Mouse (Mus musculus): ENCODE measurements around the gene Nudt13. TPM values are rescaled to one million over a fixed set of nuclear protein-coding genes. Genes with fewer than 3 reads are reported as not detected.

Nudt13 gene
- polyA plus RNA-seq, 1 experiment: 38.3 TPM

DNA sequence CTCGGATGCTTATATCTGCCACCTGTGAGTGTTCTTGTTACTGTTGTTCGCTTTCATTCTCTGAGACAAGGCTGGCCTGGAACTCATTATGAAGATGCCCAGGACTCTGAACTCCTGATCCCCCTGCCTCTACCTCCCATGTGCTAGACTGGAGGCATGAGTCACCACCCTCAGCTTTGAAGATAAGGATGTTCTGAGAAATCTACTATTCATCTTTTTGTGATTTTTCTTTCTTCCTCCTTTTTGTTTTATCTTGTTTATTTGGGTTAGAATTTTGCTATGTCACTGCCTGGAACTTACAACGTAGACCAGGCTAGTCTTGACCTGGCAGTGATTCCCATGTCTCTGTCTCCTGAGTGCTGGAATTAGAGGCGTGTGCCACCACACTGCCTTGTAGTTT lies 36.8 kb downstream of the Nudt13 start:
- no peak for DNase-seq (ENCODE audit: extremely low spot score in 1 of 2, low spot score in 1 of 2)

- DNase-seq (ENCODE audit: extremely low spot score in 1 of 2, low spot score in 1 of 2): no peak
Observed at GRCm38 (mm10) chr14:20339415-20339814, 44.9 kb downstream of the Nudt13 start.

DNA sequence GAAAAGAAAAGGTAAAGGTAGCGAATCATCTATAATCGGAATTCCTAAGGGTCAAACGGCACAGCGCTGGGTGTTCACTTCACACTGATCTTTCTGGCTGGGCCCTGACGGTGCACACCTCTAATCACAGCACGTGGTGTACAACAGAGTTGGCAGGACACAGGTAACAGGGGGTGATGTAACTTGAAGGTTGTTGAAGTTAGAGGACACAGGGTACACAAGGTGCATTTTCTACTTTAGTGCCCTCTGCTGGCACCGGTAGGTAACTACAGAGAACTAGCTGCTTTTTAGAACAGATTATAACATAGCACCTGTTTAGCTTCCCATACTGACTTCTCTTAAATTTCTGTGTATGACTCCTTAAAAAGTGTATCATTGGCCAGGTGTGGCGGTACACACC lies 45.7 kb downstream of the Nudt13 start:
- no peak for DNase-seq (ENCODE audit: extremely low spot score in 1 of 2, low spot score in 1 of 2)

DNA sequence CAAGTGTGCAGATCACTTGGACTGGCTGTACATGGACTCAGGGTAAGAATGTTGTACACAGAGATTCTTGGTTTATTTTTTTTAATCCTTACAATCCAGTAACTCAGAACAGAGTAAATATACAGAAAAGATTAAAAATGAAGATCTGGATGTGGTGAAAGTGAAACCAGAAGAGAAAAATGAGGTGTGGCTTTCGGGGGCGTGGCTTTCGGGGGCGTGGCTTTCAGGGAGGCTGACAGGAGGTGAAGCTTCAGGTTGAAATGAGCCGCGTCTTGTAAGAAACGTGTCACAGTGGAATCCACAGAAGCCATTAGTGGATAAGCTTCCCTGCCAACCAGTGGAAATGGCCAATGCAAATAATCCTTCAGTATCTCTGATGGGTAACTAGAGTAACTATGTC lies 46.4 kb downstream of the Nudt13 start:
- DNase-seq (ENCODE audit: extremely low spot score in 1 of 2, low spot score in 1 of 2): no peak

GRCm38 (mm10) chr14:20345885-20346284 lies 51.4 kb downstream of the Nudt13 start:
- peak in 1 of 2 experiments; percentile 33 for DNase-seq (ENCODE audit: extremely low spot score in 1 of 2, low spot score in 1 of 2)

DNA sequence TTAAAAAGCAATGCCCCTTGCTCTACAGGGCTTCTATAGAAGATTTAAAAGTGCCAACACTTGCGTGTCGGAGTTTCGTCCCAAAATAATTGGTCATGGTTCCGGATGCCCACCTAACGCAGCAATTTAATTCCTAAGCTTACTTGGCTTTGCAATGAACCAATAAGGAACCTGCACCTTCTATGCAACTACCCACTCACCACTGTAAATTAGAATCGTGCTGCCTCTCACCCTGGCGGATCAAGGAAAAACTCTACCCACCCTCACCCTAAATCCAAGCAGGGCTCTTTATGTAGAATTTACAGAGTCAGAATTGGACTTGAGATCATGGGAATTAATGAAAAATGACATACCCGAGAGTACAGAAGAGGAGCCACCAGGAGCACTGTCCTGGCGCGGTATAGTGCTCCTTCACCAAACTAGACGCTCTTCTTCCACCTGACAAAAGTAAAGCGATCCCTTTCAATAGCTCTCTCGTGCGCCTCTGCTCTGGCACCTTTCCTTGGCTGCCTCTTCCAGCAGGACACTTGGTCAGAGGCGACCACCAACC lies 53.0 kb downstream of the Nudt13 start:
- peak in 1 of 2 experiments; percentile 47 for DNase-seq (ENCODE audit: extremely low spot score in 1 of 2, low spot score in 1 of 2)

DNA sequence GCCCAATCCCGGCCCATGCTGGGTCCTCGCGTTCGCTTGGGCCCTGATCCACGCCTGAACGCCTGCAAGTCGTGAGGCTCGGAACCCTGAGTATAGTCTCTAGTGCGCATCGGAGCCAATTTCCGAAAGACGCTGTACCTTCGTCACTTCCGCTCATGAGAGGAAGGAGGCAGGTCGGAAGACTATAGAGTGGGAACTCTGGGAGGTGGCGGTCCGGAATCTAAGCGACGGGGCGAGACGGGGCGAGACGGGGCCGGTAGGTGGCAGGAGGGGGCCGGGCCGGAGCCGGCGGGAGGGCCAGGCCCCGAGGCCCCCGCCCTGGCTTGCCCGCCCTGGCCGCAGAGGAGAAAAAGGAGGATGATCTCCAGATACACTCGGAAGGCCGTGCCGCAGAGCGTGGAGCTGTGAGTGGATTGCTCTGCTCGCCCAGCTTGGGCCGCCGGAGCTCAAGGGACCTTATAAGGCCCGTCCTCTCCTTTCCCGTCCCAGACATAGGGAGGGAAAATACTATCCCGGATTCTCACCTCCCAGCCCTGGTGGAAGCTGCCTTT lies 53.6 kb downstream of the Nudt13 start, which contains the start of the genes Ecd and Fam149b:
TSS of gene Ecd (minus strand) at position 131 of the 551 bp plus-strand sequence.
TSS of gene Fam149b (plus strand) at position 172 of the 551 bp plus-strand sequence.
- peak; percentile 88 to 97 for DNase-seq (ENCODE audit: extremely low spot score in 1 of 2, low spot score in 1 of 2)

DNA sequence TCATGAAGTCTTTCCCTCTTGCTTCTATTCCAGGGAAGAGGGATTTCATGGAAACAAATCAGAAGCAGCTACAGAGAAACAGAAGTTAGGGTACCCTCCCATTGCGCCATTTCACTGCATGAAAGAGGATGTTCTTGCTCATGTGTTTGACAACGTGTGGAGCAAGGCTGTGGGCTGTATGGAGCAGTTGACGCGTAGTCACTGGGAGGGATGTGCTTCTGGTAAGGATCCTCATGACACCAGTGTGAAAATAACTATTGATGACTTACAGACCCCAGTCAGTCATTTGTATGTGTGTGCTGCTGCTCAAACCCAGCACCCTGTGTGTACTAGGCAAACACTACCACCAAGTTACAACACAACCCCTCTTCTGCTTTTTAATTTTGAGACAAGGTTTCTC lies 68.7 kb downstream of the Nudt13 start:
- DNase-seq (ENCODE audit: extremely low spot score in 1 of 2, low spot score in 1 of 2): no peak

Other genes with a start within 250 kb of the Nudt13 start
- 7.9 and 8.6 TPM in 2 replicates for gene Saysd1, start 156.2 kb upstream of the Nudt13 start, polyA plus RNA-seq (2012; rRNA removed)
- 0.80 and 0.86 TPM in 2 replicates for gene Kcnk5, start 112.9 kb upstream of the Nudt13 start, polyA plus RNA-seq (2012; rRNA removed)
- not detected in 2 replicates for gene Kcnk16, start 25.5 kb upstream of the Nudt13 start, polyA plus RNA-seq (2012; rRNA removed)
- gene Ecd, start 53.4 kb downstream of the Nudt13 start, polyA plus RNA-seq (2012; rRNA removed): 30.9 and 31.3 TPM in 2 replicates
- gene Fam149b, start 53.5 kb downstream of the Nudt13 start, polyA plus RNA-seq (2012; rRNA removed): 56.6 and 58.7 TPM in 2 replicates
- gene Dnajc9, start 94.2 kb downstream of the Nudt13 start, polyA plus RNA-seq (2012; rRNA removed): 52.2 and 52.7 TPM in 2 replicates
- 39.6 and 40.3 TPM in 2 replicates for gene Mrps16, start 98.9 kb downstream of the Nudt13 start, polyA plus RNA-seq (2012; rRNA removed)
- 0.72 and 1.7 TPM in 2 replicates for gene Cfap70, start 157.5 kb downstream of the Nudt13 start, polyA plus RNA-seq (2012; rRNA removed)
- gene Anxa7, start 185.4 kb downstream of the Nudt13 start, polyA plus RNA-seq (2012; rRNA removed): 72.6 TPM in 2 replicates
- 0.36 and 0.62 TPM in 2 replicates for gene Mss51, start 202.2 kb downstream of the Nudt13 start, polyA plus RNA-seq (2012; rRNA removed)

Data from frontal cortex, adult 2 months (tissue).